Mouse (Mus musculus): ENCODE data around the gene Nprl2.

DNA sequence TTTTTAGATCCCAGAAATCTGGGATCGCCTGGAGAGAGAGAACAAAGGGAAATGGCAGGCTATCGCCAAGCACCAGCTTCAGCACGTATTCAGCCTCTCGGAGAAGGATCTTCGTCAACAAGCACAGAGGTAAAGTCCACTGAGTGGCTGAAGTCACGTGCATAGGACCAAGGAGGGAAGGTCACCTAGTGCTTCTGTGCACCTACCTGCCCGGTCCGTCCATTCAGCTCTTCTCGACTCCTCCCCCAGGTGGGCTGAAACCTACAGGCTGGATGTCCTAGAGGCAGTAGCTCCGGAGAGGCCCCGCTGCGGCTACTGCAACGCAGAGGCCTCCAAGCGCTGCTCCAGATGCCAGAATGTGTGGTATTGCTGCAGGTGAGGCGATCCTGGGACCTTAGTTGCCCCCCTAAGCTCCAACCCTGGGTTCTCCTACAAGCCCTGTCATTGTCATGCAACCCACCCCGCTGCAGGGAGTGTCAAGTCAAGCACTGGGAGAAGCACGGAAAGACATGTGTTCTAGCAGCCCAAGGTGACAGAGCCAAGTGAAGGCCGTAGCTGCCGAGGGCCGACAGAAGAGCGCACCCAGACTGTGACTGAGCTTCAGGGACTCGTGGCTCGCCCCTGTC, 8.6 kb downstream of the Nprl2 start:
- TF ChIP-seq POLR2A (IDR thresholded peaks at IDR 0.05; ENCODE audit: borderline replicate concordance, extremely low read depth, low read depth, low read length) (no peak), CTCF (IDR thresholded peaks at IDR 0.05; ENCODE audit: insufficient read depth, low read length) (no peak)
